ENCODE assay signal across 9 mouse cellular contexts in genomic region chr9:99763530-99763929, GRCm38 (mm10). TPM values are rescaled to one million over a fixed set of nuclear protein-coding genes. Genes with fewer than 3 reads are reported as not detected.
DNase-seq lines count a peak whose midpoint lies in the region; ATAC-seq and TF ChIP-seq lines count a peak whose summit lies in the region.
"Had no signal": no experiment of that assay in that cellular context is flagged by ENCODE, and none has a peak within 500 bp of the region (broad histone marks: within the 10 kb centered on the region; RNA-seq: fewer than 3 reads in every experiment).

No protein-coding gene starts in this region.

- TF ChIP-seq POLR2A in brain, embryonic 14.5 days (IDR thresholded peaks at IDR 0.05; ENCODE audit: borderline replicate concordance, extremely low read depth, insufficient read depth, insufficient read length, poor library complexity, severe bottlenecking) = no peak

- no peaks in the 10 kb centered on the region for H3K36me3 ChIP-seq in lung, embryonic 14.5 days (ENCODE audit: insufficient read depth)
- no peaks in the 10 kb centered on the region for H3K36me3 ChIP-seq in midbrain, postnatal 0 days (ENCODE audit: insufficient read depth, low read length)

- no peak overlapping the region for H3K4me2 ChIP-seq in lung, embryonic 14.5 days
- no peak overlapping the region for H3K4me2 ChIP-seq in midbrain, postnatal 0 days (ENCODE audit: low read depth, low read length, poor library complexity, severe bottlenecking)

- no peak overlapping the region for H3K27ac ChIP-seq in lung, embryonic 14.5 days (ENCODE audit: low read depth)
- no peak overlapping the region for H3K27ac ChIP-seq in midbrain, postnatal 0 days (ENCODE audit: low read depth, low read length)

- no peaks in the 10 kb centered on the region for H3K4me1 ChIP-seq in lung, embryonic 14.5 days (ENCODE audit: insufficient read depth)
- H3K4me1 ChIP-seq in midbrain, postnatal 0 days (ENCODE audit: insufficient read depth, low read length) = no peaks in the 10 kb centered on the region

- intact Hi-C loops in heart, postnatal 25 days (cut with DNase I) = no loop called here

- H3K27me3 ChIP-seq in lung, embryonic 14.5 days (ENCODE audit: insufficient read depth, low read length) = no peaks in the 10 kb centered on the region
- H3K27me3 ChIP-seq in midbrain, postnatal 0 days (ENCODE audit: insufficient read depth, low read length) = no peaks in the 10 kb centered on the region

- no peak overlapping the region for H3K4me3 ChIP-seq in lung, embryonic 14.5 days (ENCODE audit: low read depth, low read length)
- no peak overlapping the region for H3K4me3 ChIP-seq in midbrain, postnatal 0 days (ENCODE audit: low read depth, low read length)

- WGBS in lung, embryonic 14.5 days = 68% methylated on average over 6 of the region's 6 CpGs
- 48% methylated on average over 6 of the region's 6 CpGs for WGBS in midbrain, postnatal 0 days

- no peak for ATAC-seq in lung, embryonic 14.5 days (ENCODE audit: insufficient read depth)
- ATAC-seq in midbrain, postnatal 0 days (ENCODE audit: low FRiP score) = no peak

- DNase-seq in frontal cortex, postnatal 36 days (ENCODE audit: low spot score in 2 of 2) = peak; percentile 15 to 40
- DNase-seq in frontal cortex, postnatal 25 days (ENCODE audit: low spot score in 2 of 2) = no peak
- DNase-seq in lung, embryonic 14.5 days = peak; percentile 71
- DNase-seq in lung, postnatal 25 days (ENCODE audit: low spot score) = no peak
- DNase-seq in brain, embryonic 14.5 days (ENCODE audit: low read depth) = peak; percentile 80
- DNase-seq in midbrain, postnatal 0 days (ENCODE audit: low spot score) = peak; percentile 60
- no peak for DNase-seq in thymus, adult 18-20 months
- DNase-seq in heart, postnatal 25 days (ENCODE audit: low spot score) = no peak
- DNase-seq: thymus, adult 2 months had no signal

- H3K9ac ChIP-seq in lung, embryonic 14.5 days = no peak overlapping the region
- H3K9ac ChIP-seq in midbrain, postnatal 0 days (replicated peaks; ENCODE audit: low read length, poor library complexity, severe bottlenecking) = no peak overlapping the region

- TF ChIP-seq CTCF in lung, embryonic 14.5 days (IDR thresholded peaks at IDR 0.05; ENCODE audit: low read depth) = peak; percentile 66
- peak; percentile 68; the same call in 1 of the 2 replicates for TF ChIP-seq CTCF in brain, embryonic 14.5 days (IDR thresholded peaks at IDR 0.05; ENCODE audit: borderline replicate concordance, extremely low read depth, insufficient read depth, insufficient read length)
- TF ChIP-seq CTCF in midbrain, postnatal 0 days (IDR thresholded peaks at IDR 0.05) = peak; percentile 74

- H3K9me3 ChIP-seq in lung, embryonic 14.5 days (ENCODE audit: low read depth, low read length) = no peaks in the 10 kb centered on the region
- H3K9me3 ChIP-seq in midbrain, postnatal 0 days (ENCODE audit: low read length) = no peaks in the 10 kb centered on the region

RNA-seq across cellular contexts. Expression of gene Cldn18, which starts 46.5 kb away (rescaled TPM):
- polyA plus RNA-seq in lung, embryonic 14.5 days (2014; fragmentation: Nextera tagmentation; extraction: Ambion mirVana) = 178 and 206 TPM in 2 replicates
- polyA plus RNA-seq in brain, embryonic 14.5 days (2012; rRNA removed) = not detected in 2 replicates
- total RNA-seq in midbrain, postnatal 0 days (2014; rRNA removed) = not detected in 2 replicates
- polyA plus RNA-seq in midbrain, postnatal 0 days (2015; fragmentation: Nextera tagmentation; extraction: Ambion mirVana) = not detected in 2 replicates
- under 1 TPM in 1 of 2 experiments, not detected in 1; 0.20 TPM for total RNA-seq in heart, postnatal 25 days (2021)

Comparison
In these comparisons a context has a peak if more than half of its experiments do, and no peak if none do; other contexts are left out.
1. DNase-seq: peak in frontal cortex, postnatal 36 days (2 of 2), lung, embryonic 14.5 days (single experiment), brain, embryonic 14.5 days (single experiment) and midbrain, postnatal 0 days (single experiment); none in frontal cortex, postnatal 25 days (0 of 2), lung, postnatal 25 days (single experiment), thymus, adult 18-20 months (0 of 2) and heart, postnatal 25 days (single experiment).
2. RNA of gene Cldn18, which starts 46.5 kb away (polyA plus RNA-seq): 178 to 206 TPM in lung, embryonic 14.5 days; not detected in midbrain, postnatal 0 days and not detected in brain, embryonic 14.5 days; every median in the first group is over 100 times any median in the second.
3. Peak in every context shown above with its lines, with median percentiles within 50 percentile points of each other: CTCF ChIP-seq.